Mouse (Mus musculus) stomach, embryonic 16.5 days (tissue): Measurements from ENCODE around the gene Podn. TPM values are rescaled to one million over a fixed set of nuclear protein-coding genes. Genes with fewer than 3 reads are reported as not detected.
"Not testable (repeated sequence)": the region's sequence is repeated elsewhere in the genome, so short reads cannot be mapped to it uniquely, and the experiment has no call there.

Source experiments
- ATAC-seq: fragments of 200-750 bp; cut with Nextera tagmentation; 2 replicates; pipeline ENCODE4 v1.8.0; 2017; ENCODE audit warnings: moderate number of reproducible peaks, moderate TSS enrichment; ENCODE audit not compliant: insufficient read depth, low FRiP score
- H3K27ac ChIP-seq: fragments of 300-500 bp; sonication (generic); 2 replicates; pipeline ENCODE4 v1.5.1; 2014; ENCODE audit warnings: low read length
- H3K27me3 ChIP-seq: fragments of 300-500 bp; sonication (generic); 2 replicates; pipeline ENCODE4 v1.6.1; 2014; ENCODE audit warnings: low read length, control low read depth, mixed read lengths; ENCODE audit not compliant: control insufficient read depth, insufficient read depth
- H3K36me3 ChIP-seq: fragments of 300-500 bp; sonication (generic); 2 replicates; pipeline ENCODE4 v1.6.1; 2014; ENCODE audit warnings: low read length; ENCODE audit not compliant: control insufficient read depth, insufficient read depth
- H3K4me1 ChIP-seq: fragments of 300-500 bp; sonication (generic); 2 replicates; pipeline ENCODE4 v1.6.1; 2014; ENCODE audit warnings: low read length, control low read depth, mixed read lengths; ENCODE audit not compliant: control insufficient read depth, insufficient read depth
- H3K4me2 ChIP-seq: fragments of 300-500 bp; sonication (generic); 2 replicates; pipeline ENCODE4 v1.6.1; 2014; ENCODE audit warnings: low read depth, low read length, mixed read lengths
- H3K4me3 ChIP-seq: fragments of 300-500 bp; sonication (generic); replicated peaks from 2 replicates; pipeline ENCODE4 v1.5.1; 2014; ENCODE audit warnings: mild to moderate bottlenecking, low read length
- H3K9ac ChIP-seq: fragments of 300-500 bp; sonication (generic); 2 replicates; pipeline ENCODE4 v1.6.1; 2014; ENCODE audit warnings: low read length
- H3K9me3 ChIP-seq: fragments of 300-500 bp; sonication (generic); replicated peaks from 2 replicates; pipeline ENCODE4 v1.6.1; 2016; ENCODE audit warnings: low read length, control low read depth; ENCODE audit not compliant: control insufficient read depth
- WGBS: fragments of 180-500 bp; shearing (Covaris S2); extraction: QIAGEN DNeasy Blood & Tissue Kit; methylation state at CpG from one replicate; pipeline ENCODE4 v1.1.7; 2014; 5-methylcytosine and 5-hydroxymethylcytosine counted together
- polyA plus RNA-seq: library from polyadenylated mRNA; unstranded; fragments of >200 nt; fragmentation: Nextera tagmentation; extraction: Ambion mirVana; gene quantifications from 2 replicates; pipeline ENCODE4 v1.2.1, GENCODE M21; 2015

Gene Podn
- polyA plus RNA-seq: 1.2 and 2.4 TPM in 2 replicates

DNA sequence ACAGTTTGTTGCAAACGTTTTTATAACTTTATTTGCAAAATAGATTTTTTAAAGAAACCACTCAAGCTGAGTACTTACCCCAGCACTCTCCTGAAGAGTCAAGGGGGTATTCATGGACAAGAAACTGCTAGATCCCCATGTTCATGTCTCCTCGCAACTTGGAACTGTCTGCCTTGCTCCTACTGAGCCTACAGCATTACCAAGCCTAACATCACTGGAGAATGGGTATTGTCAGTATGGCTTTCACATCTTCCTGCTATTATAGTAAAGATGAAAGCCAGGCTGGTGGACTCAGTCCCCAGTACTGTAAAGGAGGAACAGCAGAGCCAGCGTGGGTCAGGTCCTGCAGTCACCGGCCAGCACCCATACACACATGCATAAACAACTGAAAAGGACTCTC lies at the start of gene Podn:
Gene Podn (minus strand): TSS at position 101 of the 400 bp plus-strand sequence.
- H3K4me1 ChIP-seq: no peaks in the 10 kb centered on the region
- no peaks in the 10 kb centered on the region for H3K27me3 ChIP-seq
- H3K9ac ChIP-seq: no peak within 1 kb of the TSS
- H3K27ac ChIP-seq: no peak within 1 kb of the TSS
- no peaks in the 10 kb centered on the region for H3K36me3 ChIP-seq
- H3K4me2 ChIP-seq: no peak within 1 kb of the TSS
- H3K4me3 ChIP-seq: no peak within 1 kb of the TSS
- no peaks in the 10 kb centered on the region for H3K9me3 ChIP-seq
- ATAC-seq: no peak
- 83% methylated on average over 4 of the region's 4 CpGs for WGBS

DNA sequence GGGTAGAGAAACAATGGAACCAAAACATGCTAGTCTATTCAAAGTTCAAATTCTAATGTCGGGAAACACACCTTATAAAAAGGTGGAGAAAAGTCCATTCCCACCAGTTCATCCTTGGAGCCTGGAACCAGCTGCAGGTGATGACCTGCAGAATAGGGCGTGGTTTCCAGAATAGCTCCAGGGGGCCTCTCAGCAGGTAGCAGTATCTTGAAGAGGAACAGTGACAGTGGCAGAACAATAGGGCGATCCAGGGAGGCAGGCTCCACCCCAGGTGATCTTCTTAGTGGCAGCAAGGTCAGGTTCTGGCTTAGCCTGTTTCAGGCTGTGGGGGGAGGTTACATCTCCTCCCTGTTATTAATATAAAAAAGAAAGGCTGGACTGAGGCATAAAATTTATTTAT lies 49.3 kb upstream of the Podn start:
- not testable (repeated sequence) for H3K27me3 ChIP-seq, H3K4me1 ChIP-seq, H3K9ac ChIP-seq, H3K4me2 ChIP-seq, H3K9me3 ChIP-seq, H3K36me3 ChIP-seq, ATAC-seq, H3K4me3 ChIP-seq, H3K27ac ChIP-seq
- WGBS: 47% methylated on average over 3 of the region's 3 CpGs

DNA sequence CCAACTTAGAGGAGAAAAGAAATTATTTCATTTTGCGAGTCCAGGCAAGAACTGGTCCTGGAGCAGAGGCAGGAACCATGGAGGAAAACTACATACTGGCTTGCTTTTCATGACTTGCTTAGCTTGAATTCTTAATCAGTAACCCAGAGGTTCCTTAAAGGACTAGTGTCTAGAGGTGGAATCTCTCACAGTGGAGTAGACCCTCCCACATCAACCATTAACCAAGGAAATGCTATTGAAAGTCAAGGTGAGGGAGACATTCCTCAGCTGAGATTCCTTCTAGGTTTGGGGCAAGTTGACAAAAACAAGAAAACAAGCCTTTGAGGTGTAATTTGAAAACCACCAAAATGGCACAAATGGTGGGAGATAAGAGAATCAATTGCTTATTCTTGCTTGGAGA lies 48.6 kb upstream of the Podn start, which contains the start of gene Scp2:
Gene Scp2 (minus strand): TSS at position 119 of the 400 bp plus-strand sequence.
- Histone ChIP-seq H3K36me3 (no peaks in the 10 kb centered on the region), H3K4me3 (no peak within 1 kb of the TSS), H3K4me2 (no peak within 1 kb of the TSS), H3K9ac (no peak within 1 kb of the TSS), H3K27me3 (no peaks in the 10 kb centered on the region), H3K4me1 (no peaks in the 10 kb centered on the region), H3K27ac (no peak within 1 kb of the TSS), H3K9me3 (no peaks in the 10 kb centered on the region)
- ATAC-seq: no peak
- 82% methylated on average over 1 of the region's 1 CpGs for WGBS

DNA sequence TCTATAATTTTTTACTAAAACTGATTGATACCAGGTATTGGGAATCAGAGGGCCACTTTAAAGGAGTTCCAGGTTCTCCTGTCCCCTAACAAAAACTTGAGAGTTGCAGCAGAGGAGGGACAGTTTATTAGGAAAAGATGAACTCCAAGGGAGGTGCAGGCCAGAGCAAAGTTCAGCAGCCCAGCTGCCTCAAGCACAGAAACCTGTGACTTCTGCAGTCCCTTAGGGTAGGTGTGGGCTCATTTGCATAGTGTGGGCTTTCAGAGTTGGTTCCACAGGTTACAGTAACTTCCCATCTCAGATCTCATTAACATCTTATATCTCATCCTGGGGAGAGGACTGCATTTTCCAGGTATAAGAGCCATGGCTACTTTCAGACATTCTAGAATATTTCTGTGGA lies 47.5 kb upstream of the Podn start:
- no peaks in the 10 kb centered on the region for H3K36me3 ChIP-seq
- no peak overlapping the region for H3K9ac ChIP-seq
- H3K9me3 ChIP-seq: no peaks in the 10 kb centered on the region
- no peak for ATAC-seq
- no peak overlapping the region for H3K4me2 ChIP-seq
- no peak overlapping the region for H3K27ac ChIP-seq
- no peak overlapping the region for H3K4me3 ChIP-seq
- H3K27me3 ChIP-seq: no peaks in the 10 kb centered on the region
- H3K4me1 ChIP-seq: no peaks in the 10 kb centered on the region

DNA sequence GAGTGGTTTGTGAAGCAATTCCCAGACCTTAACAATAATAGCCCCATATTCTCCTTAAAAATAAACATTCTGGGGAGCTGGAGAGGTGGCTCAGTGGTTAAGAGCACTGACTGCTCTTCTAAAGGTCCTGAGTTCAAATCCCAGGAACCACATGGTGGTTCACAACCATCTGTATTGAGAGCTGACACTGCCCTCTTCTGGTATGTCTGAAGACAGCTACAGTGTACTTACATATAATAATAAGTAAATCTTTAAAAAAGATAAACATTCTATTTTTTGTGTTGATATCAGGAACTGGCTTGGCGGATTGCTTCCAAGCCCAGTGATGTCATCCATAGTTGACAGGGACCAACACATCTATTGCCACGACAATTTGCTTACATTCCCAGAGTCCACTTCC lies 46.9 kb upstream of the Podn start:
- not testable (repeated sequence) for ATAC-seq

DNA sequence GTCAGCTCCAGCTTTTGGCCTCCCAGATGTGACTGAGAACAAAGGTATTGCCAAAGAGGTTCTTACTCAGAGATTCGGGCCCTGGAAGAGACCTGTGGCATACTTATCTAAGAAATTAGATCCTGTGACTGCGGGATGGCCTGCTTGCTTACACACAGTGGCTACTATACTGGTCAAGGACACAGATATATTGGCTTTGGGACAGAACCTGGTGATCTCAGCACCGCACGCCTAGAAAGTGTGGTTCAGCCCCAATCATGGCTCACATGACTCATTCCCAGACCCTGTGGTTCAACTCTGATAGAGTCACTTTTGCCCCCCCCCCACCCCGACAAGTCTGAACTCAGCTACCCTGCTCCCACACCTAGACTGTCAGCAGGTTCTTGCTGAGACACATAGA lies 40.7 kb upstream of the Podn start:
- no peaks in the 10 kb centered on the region for H3K36me3 ChIP-seq
- no peak overlapping the region for H3K27ac ChIP-seq
- no peak for ATAC-seq
- no peak overlapping the region for H3K4me2 ChIP-seq
- no peak overlapping the region for H3K4me3 ChIP-seq
- no peak overlapping the region for H3K9ac ChIP-seq
- H3K9me3 ChIP-seq: no peaks in the 10 kb centered on the region
- 80% methylated on average over 5 of the region's 5 CpGs for WGBS
- H3K4me1 ChIP-seq: no peaks in the 10 kb centered on the region
- no peaks in the 10 kb centered on the region for H3K27me3 ChIP-seq

More for the DNA sequence above, 46.9 kb upstream of the Podn start:
- not testable (repeated sequence) for H3K9ac ChIP-seq, H3K9me3 ChIP-seq, H3K4me2 ChIP-seq, H3K27ac ChIP-seq, H3K36me3 ChIP-seq, H3K4me1 ChIP-seq, H3K27me3 ChIP-seq, H3K4me3 ChIP-seq
- WGBS: 72% methylated on average over 2 of the region's 2 CpGs

DNA sequence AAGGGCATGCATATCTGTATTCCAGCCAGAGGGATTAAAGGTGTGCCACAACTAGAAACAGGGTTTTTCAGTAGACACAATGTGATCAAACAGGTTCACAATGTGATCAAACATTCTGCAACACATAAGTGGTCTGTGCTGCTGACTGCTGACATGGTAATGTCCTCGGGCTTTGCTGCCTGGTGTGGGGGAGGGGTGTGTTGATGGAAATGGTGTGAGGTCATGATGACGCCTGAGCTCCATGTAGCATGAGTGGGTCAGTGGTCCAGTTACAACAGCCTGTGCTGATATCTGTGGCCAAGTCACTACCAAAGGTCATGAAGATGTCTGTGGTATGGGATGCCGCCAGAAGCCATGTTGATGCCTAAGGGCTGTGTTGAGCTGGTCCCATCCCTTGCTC lies 34.2 kb upstream of the Podn start:
- H3K4me2 ChIP-seq: no peak overlapping the region
- H3K9ac ChIP-seq: no peak overlapping the region
- no peaks in the 10 kb centered on the region for H3K27me3 ChIP-seq
- no peaks in the 10 kb centered on the region for H3K36me3 ChIP-seq
- no peak overlapping the region for H3K4me3 ChIP-seq
- H3K9me3 ChIP-seq: no peaks in the 10 kb centered on the region
- H3K27ac ChIP-seq: no peak overlapping the region
- no peak for ATAC-seq
- no peaks in the 10 kb centered on the region for H3K4me1 ChIP-seq
- WGBS: 84% methylated on average over 3 of the region's 3 CpGs

DNA sequence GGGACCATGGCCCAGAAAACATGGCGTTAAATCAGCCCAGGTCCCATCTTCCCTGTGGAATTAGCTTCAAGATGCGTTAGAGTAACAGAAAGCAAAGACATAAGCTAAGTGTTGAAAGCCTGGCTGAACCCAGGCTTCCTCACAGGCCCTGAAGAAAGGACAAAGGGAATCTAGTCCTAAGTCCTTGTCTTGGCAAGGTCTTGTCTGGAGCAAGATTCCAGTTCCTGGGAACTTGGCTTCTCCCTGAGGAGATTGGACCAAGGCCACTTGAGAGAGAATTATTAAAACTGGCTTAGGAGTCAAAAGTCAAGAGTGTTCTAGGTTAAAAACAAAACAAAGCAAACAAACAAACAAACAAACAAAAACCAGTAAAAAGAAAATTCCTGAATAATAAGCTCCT lies 32.1 kb upstream of the Podn start:
- no peaks in the 10 kb centered on the region for H3K9me3 ChIP-seq
- H3K27ac ChIP-seq: no peak overlapping the region
- H3K4me1 ChIP-seq: no peaks in the 10 kb centered on the region
- no peaks in the 10 kb centered on the region for H3K27me3 ChIP-seq
- H3K36me3 ChIP-seq: no peaks in the 10 kb centered on the region
- no peak overlapping the region for H3K4me3 ChIP-seq
- no peak overlapping the region for H3K9ac ChIP-seq
- 80% methylated on average over 2 of the region's 2 CpGs for WGBS
- no peak overlapping the region for H3K4me2 ChIP-seq
- no peak for ATAC-seq

- WGBS: 85% methylated on average over 5 of the region's 5 CpGs
- no peaks in the 10 kb centered on the region for H3K36me3 ChIP-seq
- no peaks in the 10 kb centered on the region for H3K4me1 ChIP-seq
- H3K9ac ChIP-seq: no peak overlapping the region
- no peak overlapping the region for H3K4me3 ChIP-seq
- H3K27ac ChIP-seq: no peak overlapping the region
- no peak overlapping the region for H3K4me2 ChIP-seq
- no peaks in the 10 kb centered on the region for H3K27me3 ChIP-seq
- no peaks in the 10 kb centered on the region for H3K9me3 ChIP-seq
- no peak for ATAC-seq
Measured at GRCm38 (mm10) chr4:108127516-108127915, 31.3 kb upstream of the Podn start.

DNA sequence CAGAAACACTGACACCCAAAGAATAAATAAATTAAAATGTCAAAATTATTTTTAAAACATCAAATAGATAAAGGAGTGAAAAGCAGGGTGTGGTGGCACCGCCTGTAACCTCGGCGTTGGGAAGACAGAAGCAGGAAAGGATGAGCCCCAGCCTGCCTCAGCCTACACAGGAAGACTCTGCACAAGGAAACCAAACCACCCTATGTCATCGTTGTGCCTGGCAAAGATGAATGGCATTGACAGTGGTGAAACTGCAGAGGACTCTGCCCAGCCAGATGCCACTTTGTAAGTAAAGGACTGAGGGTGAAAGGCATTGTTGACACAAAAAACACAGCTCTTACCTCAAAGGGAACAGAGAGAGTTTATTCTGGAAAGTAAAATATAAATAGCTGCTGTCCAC lies 30.0 kb upstream of the Podn start:
- H3K9me3 ChIP-seq: no peaks in the 10 kb centered on the region
- H3K9ac ChIP-seq: no peak overlapping the region
- ATAC-seq: no peak
- no peak overlapping the region for H3K27ac ChIP-seq
- H3K36me3 ChIP-seq: no peaks in the 10 kb centered on the region
- no peak overlapping the region for H3K4me2 ChIP-seq
- H3K4me3 ChIP-seq: no peak overlapping the region
- whole genome bisulfite sequencing: 76% methylated on average over 4 of the region's 4 CpGs
- no peaks in the 10 kb centered on the region for H3K4me1 ChIP-seq
- no peaks in the 10 kb centered on the region for H3K27me3 ChIP-seq
